Mouse (Mus musculus) limb, embryonic 14.5 days (tissue): ENCODE data around the gene Inca1. TPM values are rescaled to one million over a fixed set of nuclear protein-coding genes. Genes with fewer than 3 reads are reported as not detected.

Experiments
- ATAC-seq: fragments of 200-750 bp; cut with Nextera tagmentation; 2 replicates; pipeline ENCODE4 v1.8.0; 2017; ENCODE audit warnings: low read depth, moderate number of reproducible peaks, moderate TSS enrichment; ENCODE audit not compliant: low FRiP score
- DNase-seq: peaks from one replicate; pipeline ENCODE4 v3.0.0-alpha.2; 2015; ENCODE audit warnings: low spot score
- H3K27ac ChIP-seq: fragments of 300-500 bp; sonication (generic); replicated peaks from 2 replicates; pipeline ENCODE4 v1.5.1; 2014; ENCODE audit warnings: low read depth, mild to moderate bottlenecking, low read length, moderate library complexity, mixed read lengths
- H3K27me3 ChIP-seq: fragments of 300-500 bp; sonication (generic); 2 replicates; pipeline ENCODE4 v1.6.1; 2014; ENCODE audit warnings: low read length, mixed read lengths; ENCODE audit not compliant: control insufficient read depth, insufficient read depth
- H3K36me3 ChIP-seq: fragments of 300-500 bp; sonication (generic); 2 replicates; pipeline ENCODE4 v1.6.1; 2014; ENCODE audit warnings: mild to moderate bottlenecking, low read length, moderate library complexity, mixed read lengths; ENCODE audit not compliant: control insufficient read depth, insufficient read depth
- H3K4me1 ChIP-seq: fragments of 300-500 bp; sonication (generic); 2 replicates; pipeline ENCODE4 v1.6.1; 2014; ENCODE audit warnings: antibody characterized with exemption, low read length, mixed read lengths; ENCODE audit not compliant: control insufficient read depth, insufficient read depth
- H3K4me2 ChIP-seq: fragments of 300-500 bp; sonication (generic); replicated peaks from 2 replicates; pipeline ENCODE4 v1.6.1; 2014; ENCODE audit warnings: low read depth, mild to moderate bottlenecking, low read length, moderate library complexity; ENCODE audit not compliant: severe bottlenecking
- H3K4me3 ChIP-seq: fragments of 300-500 bp; sonication (generic); replicated peaks from 2 replicates; pipeline ENCODE4 v1.5.1; 2014; ENCODE audit warnings: low read length
- H3K9ac ChIP-seq: fragments of 300-500 bp; sonication (generic); 2 replicates; pipeline ENCODE4 v1.6.1; 2014; ENCODE audit warnings: mild to moderate bottlenecking, low read depth, low read length, moderate library complexity; ENCODE audit not compliant: severe bottlenecking
- H3K9me3 ChIP-seq: fragments of 300-500 bp; sonication (generic); 2 replicates; pipeline ENCODE4 v1.6.1; 2016; ENCODE audit warnings: low read length; ENCODE audit not compliant: control insufficient read depth
- POLR2A ChIP-seq: fragments of 200-500 bp; IDR thresholded peaks from 2 replicates; pipeline ENCODE4 v1.8.0; 2012; ENCODE audit warnings: inconsistent platforms, mild to moderate bottlenecking, moderate library complexity, borderline replicate concordance; ENCODE audit not compliant: insufficient read depth, insufficient read length; ENCODE audit errors: extremely low read depth
- WGBS: fragments of 180-500 bp; shearing (Covaris S2); extraction: QIAGEN DNeasy Blood & Tissue Kit; methylation state at CpG from one replicate; pipeline ENCODE4 v1.1.7; 2014; 5-methylcytosine and 5-hydroxymethylcytosine counted together
- microRNA-seq: library from miRNA; unstranded; fragments of <30 nt; microRNA quantifications from one replicate; pipeline ENCODE4, GENCODE M21; 2016
- polyA plus RNA-seq, 2 experiments: library from polyadenylated mRNA; depleted of rRNA in 1 of 2; stranded (reverse) in 1 of 2; unstranded in 1 of 2; fragments of >200 nt; fragmentation: Nextera tagmentation in 1 of 2; extraction: Ambion mirVana in 1 of 2; gene quantifications; 2 replicates each; pipeline versions ENCODE4 v1.2.1 to v1.2.3; 2012 to 2014

The Inca1 gene
- polyA plus RNA-seq, 2 experiments = 0.81 to 1.3 TPM

GRCm38 (mm10) chr11:70644564-70645103 lies 55.3 kb downstream of the Inca1 start:
- WGBS = 94% methylated on average over 8 of the region's 8 CpGs
- no peak overlapping the region for H3K9ac ChIP-seq
- H3K4me2 ChIP-seq = no peak overlapping the region
- H3K9me3 ChIP-seq = no peaks in the 10 kb centered on the region
- ATAC-seq (no peak), DNase-seq (no peak)
- H3K36me3 ChIP-seq = peaks cover 39% of the 10 kb centered on the region
- H3K4me3 ChIP-seq = no peak overlapping the region
- no peak overlapping the region for H3K27ac ChIP-seq
- TF ChIP-seq POLR2A = no peak
- H3K27me3 ChIP-seq = no peaks in the 10 kb centered on the region
- H3K4me1 ChIP-seq = peaks cover 19% of the 10 kb centered on the region

- ATAC-seq = no peak
- Histone ChIP-seq H3K27ac (no peak overlapping the region), H3K27me3 (no peaks in the 10 kb centered on the region), H3K4me2 (no peak overlapping the region), H3K4me3 (no peak overlapping the region), H3K4me1 (peaks cover 13% of the 10 kb centered on the region), H3K36me3 (peaks cover 24% of the 10 kb centered on the region), H3K9me3 (no peaks in the 10 kb centered on the region), H3K9ac (no peak overlapping the region)
- no peak for DNase-seq
- TF ChIP-seq POLR2A = no peak
- WGBS = 90% methylated on average over 6 of the region's 6 CpGs
Measured at GRCm38 (mm10) chr11:70643051-70643450, 56.9 kb downstream of the Inca1 start.

GRCm38 (mm10) chr11:70641241-70641640 lies 58.7 kb downstream of the Inca1 start:
- Histone ChIP-seq H3K4me2 (no peak overlapping the region), H3K4me1 (peaks cover 10% of the 10 kb centered on the region), H3K9ac (no peak overlapping the region), H3K9me3 (no peaks in the 10 kb centered on the region), H3K27me3 (no peaks in the 10 kb centered on the region), H3K36me3 (peaks cover 24% of the 10 kb centered on the region), H3K4me3 (no peak overlapping the region), H3K27ac (no peak overlapping the region)
- no peak for TF ChIP-seq POLR2A
- no peak for DNase-seq
- no peak for ATAC-seq
- WGBS = 83% methylated on average over 7 of the region's 7 CpGs

- ATAC-seq = no peak
- 82% methylated on average over 8 of the region's 8 CpGs for WGBS
- H3K9me3 ChIP-seq = no peaks in the 10 kb centered on the region
- peaks cover 15% of the 10 kb centered on the region for H3K36me3 ChIP-seq
- no peak for DNase-seq
- no peak overlapping the region for H3K4me3 ChIP-seq
- H3K27me3 ChIP-seq = no peaks in the 10 kb centered on the region
- H3K27ac ChIP-seq = no peak overlapping the region
- TF ChIP-seq POLR2A = no peak
- no peak overlapping the region for H3K4me2 ChIP-seq
- H3K9ac ChIP-seq = no peak overlapping the region
- no peaks in the 10 kb centered on the region for H3K4me1 ChIP-seq
Measured at GRCm38 (mm10) chr11:70639976-70640375, 60.0 kb downstream of the Inca1 start.

GRCm38 (mm10) chr11:70638714-70639278 lies 61.2 kb downstream of the Inca1 start, which contains the start of gene Gp1ba:
Gene Gp1ba (plus strand): TSS chr11:70639122.
- no peaks in the 10 kb centered on the region for H3K27me3 ChIP-seq
- TF ChIP-seq POLR2A = no peak
- DNase-seq = no peak
- no peak within 1 kb of the TSS for H3K4me2 ChIP-seq
- H3K36me3 ChIP-seq = peaks cover 3% of the 10 kb centered on the region; the same call in 1 of the 2 replicates
- ATAC-seq = no peak
- H3K9me3 ChIP-seq = no peaks in the 10 kb centered on the region
- H3K4me1 ChIP-seq = no peaks in the 10 kb centered on the region
- 50% methylated on average over 5 of the region's 5 CpGs for WGBS
- no peak within 1 kb of the TSS for H3K27ac ChIP-seq
- no peak within 1 kb of the TSS for H3K9ac ChIP-seq
- no peak within 1 kb of the TSS for H3K4me3 ChIP-seq

Small RNA genes within 50 kb of the gene (microRNA-seq; reads per million reads assigned to microRNA genes)
- not detected for gene Mir6925

Other genes with a start within 250 kb of the Inca1 start
- 27.6 and 32.4 TPM in 2 replicates for gene Med11, start 248.2 kb downstream of the Inca1 start, polyA plus RNA-seq (2012; rRNA removed)
- gene Med11, start 248.2 kb downstream of the Inca1 start, polyA plus RNA-seq (2014; fragmentation: Nextera tagmentation; extraction: Ambion mirVana) = 44.8 and 47.4 TPM in 2 replicates
- gene Zmynd15, start 240.7 kb downstream of the Inca1 start, polyA plus RNA-seq (2012; rRNA removed) = 1.1 and 1.4 TPM in 2 replicates
- gene Zmynd15, start 240.7 kb downstream of the Inca1 start, polyA plus RNA-seq (2014; fragmentation: Nextera tagmentation; extraction: Ambion mirVana) = 0.46 and 0.92 TPM in 2 replicates
- gene Cxcl16, start 240.2 kb downstream of the Inca1 start, polyA plus RNA-seq (2012; rRNA removed) = 4.4 and 5.9 TPM in 2 replicates
- 4.3 and 6.3 TPM in 2 replicates for gene Cxcl16, start 240.2 kb downstream of the Inca1 start, polyA plus RNA-seq (2014; fragmentation: Nextera tagmentation; extraction: Ambion mirVana)
- 0.29 and 0.50 TPM in 2 replicates for gene Tm4sf5, start 194.9 kb downstream of the Inca1 start, polyA plus RNA-seq (2012; rRNA removed)
- 0.33 and 0.95 TPM in 2 replicates for gene Tm4sf5, start 194.9 kb downstream of the Inca1 start, polyA plus RNA-seq (2014; fragmentation: Nextera tagmentation; extraction: Ambion mirVana)
- gene Vmo1, start 185.5 kb downstream of the Inca1 start, polyA plus RNA-seq (2012; rRNA removed) = 0.14 TPM in 1 of 2 replicates, not detected in the other
- 0.30 TPM in 1 of 2 replicates, not detected in the other for gene Vmo1, start 185.5 kb downstream of the Inca1 start, polyA plus RNA-seq (2014; fragmentation: Nextera tagmentation; extraction: Ambion mirVana)
- 0.24 and 0.36 TPM in 2 replicates for gene Gltpd2, start 181.0 kb downstream of the Inca1 start, polyA plus RNA-seq (2012; rRNA removed)
- 0.54 and 0.73 TPM in 2 replicates for gene Gltpd2, start 181.0 kb downstream of the Inca1 start, polyA plus RNA-seq (2014; fragmentation: Nextera tagmentation; extraction: Ambion mirVana)
- gene Psmb6, start 174.8 kb downstream of the Inca1 start, polyA plus RNA-seq (2012; rRNA removed) = 421 and 423 TPM in 2 replicates
- 755 and 779 TPM in 2 replicates for gene Psmb6, start 174.8 kb downstream of the Inca1 start, polyA plus RNA-seq (2014; fragmentation: Nextera tagmentation; extraction: Ambion mirVana)
- gene Gm40193, start 167.2 kb downstream of the Inca1 start, polyA plus RNA-seq (2012; rRNA removed) = 1.2 TPM in 1 of 2 replicates, not detected in the other
- gene Gm40193, start 167.2 kb downstream of the Inca1 start, polyA plus RNA-seq (2014; fragmentation: Nextera tagmentation; extraction: Ambion mirVana) = not detected in 2 replicates
- gene Pld2, start 160.1 kb downstream of the Inca1 start, polyA plus RNA-seq (2012; rRNA removed) = 18.9 and 22.6 TPM in 2 replicates
- 5.8 and 7.5 TPM in 2 replicates for gene Pld2, start 160.1 kb downstream of the Inca1 start, polyA plus RNA-seq (2014; fragmentation: Nextera tagmentation; extraction: Ambion mirVana)
- 91.2 and 114 TPM in 2 replicates for gene Mink1, start 137.3 kb downstream of the Inca1 start, polyA plus RNA-seq (2012; rRNA removed)
- gene Mink1, start 137.3 kb downstream of the Inca1 start, polyA plus RNA-seq (2014; fragmentation: Nextera tagmentation; extraction: Ambion mirVana) = 19.8 and 23.0 TPM in 2 replicates
- not detected in 2 replicates for gene 4930544D05Rik, start 84.3 kb downstream of the Inca1 start, polyA plus RNA-seq (2012; rRNA removed)
- gene 4930544D05Rik, start 84.3 kb downstream of the Inca1 start, polyA plus RNA-seq (2014; fragmentation: Nextera tagmentation; extraction: Ambion mirVana) = not detected in 2 replicates
- gene Chrne, start 80.9 kb downstream of the Inca1 start, polyA plus RNA-seq (2012; rRNA removed) = 0.13 and 0.20 TPM in 2 replicates
- 0.43 TPM in 1 of 2 replicates, not detected in the other for gene Chrne, start 80.9 kb downstream of the Inca1 start, polyA plus RNA-seq (2014; fragmentation: Nextera tagmentation; extraction: Ambion mirVana)
- gene Gp1ba, start 61.0 kb downstream of the Inca1 start, polyA plus RNA-seq (2012; rRNA removed) = 0.47 and 0.69 TPM in 2 replicates
- gene Gp1ba, start 61.0 kb downstream of the Inca1 start, polyA plus RNA-seq (2014; fragmentation: Nextera tagmentation; extraction: Ambion mirVana) = 0.48 and 0.56 TPM in 2 replicates
- 96.3 and 110 TPM in 2 replicates for gene Rnf167, start 52.9 kb downstream of the Inca1 start, polyA plus RNA-seq (2012; rRNA removed)
- gene Rnf167, start 52.9 kb downstream of the Inca1 start, polyA plus RNA-seq (2014; fragmentation: Nextera tagmentation; extraction: Ambion mirVana) = 109 and 119 TPM in 2 replicates
- gene Slc25a11, start 52.7 kb downstream of the Inca1 start, polyA plus RNA-seq (2012; rRNA removed) = 134 and 150 TPM in 2 replicates
- gene Slc25a11, start 52.7 kb downstream of the Inca1 start, polyA plus RNA-seq (2014; fragmentation: Nextera tagmentation; extraction: Ambion mirVana) = 159 and 163 TPM in 2 replicates
- 946 and 1,024 TPM in 2 replicates for gene Pfn1, start 45.5 kb downstream of the Inca1 start, polyA plus RNA-seq (2012; rRNA removed)
- gene Pfn1, start 45.5 kb downstream of the Inca1 start, polyA plus RNA-seq (2014; fragmentation: Nextera tagmentation; extraction: Ambion mirVana) = 1,646 and 1,675 TPM in 2 replicates
- 75.3 and 84.6 TPM in 2 replicates for gene Eno3, start 43.0 kb downstream of the Inca1 start, polyA plus RNA-seq (2012; rRNA removed)
- gene Eno3, start 43.0 kb downstream of the Inca1 start, polyA plus RNA-seq (2014; fragmentation: Nextera tagmentation; extraction: Ambion mirVana) = 60.3 and 89.9 TPM in 2 replicates
- gene Spag7, start 30.7 kb downstream of the Inca1 start, polyA plus RNA-seq (2012; rRNA removed) = 63.3 and 93.7 TPM in 2 replicates
- 97.0 and 98.1 TPM in 2 replicates for gene Spag7, start 30.7 kb downstream of the Inca1 start, polyA plus RNA-seq (2014; fragmentation: Nextera tagmentation; extraction: Ambion mirVana)
- 20.3 and 26.6 TPM in 2 replicates for gene Camta2, start 12.1 kb downstream of the Inca1 start, polyA plus RNA-seq (2012; rRNA removed)
- 14.4 and 16.6 TPM in 2 replicates for gene Camta2, start 12.1 kb downstream of the Inca1 start, polyA plus RNA-seq (2014; fragmentation: Nextera tagmentation; extraction: Ambion mirVana)
- 41.1 and 45.8 TPM in 2 replicates for gene Kif1c, start 393 bp upstream of the Inca1 start, polyA plus RNA-seq (2012; rRNA removed)
- gene Kif1c, start 393 bp upstream of the Inca1 start, polyA plus RNA-seq (2014; fragmentation: Nextera tagmentation; extraction: Ambion mirVana) = 14.6 and 16.2 TPM in 2 replicates
- gene Zfp3, start 64.1 kb upstream of the Inca1 start, polyA plus RNA-seq (2012; rRNA removed) = 2.5 and 4.4 TPM in 2 replicates
- 5.9 and 7.3 TPM in 2 replicates for gene Zfp3, start 64.1 kb upstream of the Inca1 start, polyA plus RNA-seq (2014; fragmentation: Nextera tagmentation; extraction: Ambion mirVana)
- 0.05 and 0.13 TPM in 2 replicates for gene Scimp, start 112.4 kb upstream of the Inca1 start, polyA plus RNA-seq (2012; rRNA removed)
- gene Scimp, start 112.4 kb upstream of the Inca1 start, polyA plus RNA-seq (2014; fragmentation: Nextera tagmentation; extraction: Ambion mirVana) = 0.40 and 0.62 TPM in 2 replicates
- gene Rabep1, start 144.6 kb upstream of the Inca1 start, polyA plus RNA-seq (2012; rRNA removed) = 8.3 and 11.0 TPM in 2 replicates
- gene Rabep1, start 144.6 kb upstream of the Inca1 start, polyA plus RNA-seq (2014; fragmentation: Nextera tagmentation; extraction: Ambion mirVana) = 29.5 and 33.3 TPM in 2 replicates